Mouse (Mus musculus): Measurements from ENCODE around the gene Hoxa3. TPM values are rescaled to one million over a fixed set of nuclear protein-coding genes. Genes with fewer than 3 reads are reported as not detected.

Gene Hoxa3
- polyA plus RNA-seq (2014; fragmentation: Nextera tagmentation; extraction: Ambion mirVana) = 13.3 and 14.2 TPM in 2 replicates

DNA sequence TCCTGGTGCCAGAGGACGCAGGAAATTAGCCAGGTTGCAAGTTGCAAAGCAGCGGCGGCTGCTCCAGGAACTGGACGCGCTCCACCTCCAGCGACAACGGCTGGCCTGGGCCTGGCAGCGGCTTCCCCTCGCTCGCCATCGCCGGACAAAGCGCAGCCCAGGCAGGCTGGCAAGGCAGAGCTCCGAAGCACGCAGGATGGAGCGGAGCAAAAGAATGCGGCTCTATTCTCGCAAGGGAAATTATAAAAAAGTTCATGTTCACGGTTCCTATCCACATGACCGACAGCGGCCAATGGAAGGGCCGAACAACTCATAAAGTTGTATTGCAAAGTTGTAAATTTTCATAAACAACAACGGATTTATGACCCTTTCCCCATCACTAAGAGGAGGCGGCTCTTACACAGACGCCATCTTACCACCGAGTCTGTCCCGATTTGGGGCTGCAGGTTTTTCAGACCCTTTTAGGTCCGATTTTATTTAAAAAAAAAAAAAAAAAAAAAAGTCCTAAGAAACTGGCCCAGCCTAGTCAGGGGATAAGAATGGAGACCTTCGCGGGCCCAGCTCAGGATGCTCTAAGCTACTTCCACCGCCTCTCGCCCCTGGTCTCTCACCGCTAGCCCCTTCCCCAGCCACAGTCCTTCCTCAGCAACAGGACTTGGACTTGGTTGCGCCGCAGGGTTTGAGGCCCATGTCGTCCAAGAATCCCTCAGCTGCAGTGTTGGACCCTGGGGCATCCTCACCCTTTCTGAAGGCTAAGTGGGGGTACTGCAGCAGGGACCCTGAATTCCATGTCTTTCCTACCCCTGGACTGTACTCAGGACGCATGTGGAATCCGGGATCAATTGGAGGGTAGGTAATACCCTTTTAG, at the start of gene Hoxa3, which contains the start of gene Gm28308:
TSS of gene Hoxa3 (minus strand) at position 218 of the 868 bp plus-strand sequence.
TSS of gene Gm28308 (minus strand) at position 221 of the 868 bp plus-strand sequence.
- Histone ChIP-seq H3K4me1 (replicated peaks; ENCODE audit: control insufficient read depth, insufficient read depth, low read length) (peaks cover 9% of the 10 kb centered on the region; the same call in 1 of the 2 replicates), H3K4me2 (replicated peaks; ENCODE audit: low read depth, low read length) (no peak within 1 kb of the TSS; the same call in 1 of the 2 replicates), H3K36me3 (ENCODE audit: control insufficient read depth, insufficient read depth, low read length) (no peaks in the 10 kb centered on the region), H3K27ac (ENCODE audit: low read depth, low read length) (no peak within 1 kb of the TSS), H3K9me3 (ENCODE audit: control insufficient read depth, low read length) (no peaks in the 10 kb centered on the region), H3K27me3 (ENCODE audit: control insufficient read depth, insufficient read depth, low read length) (peaks cover 97% of the 10 kb centered on the region), H3K9ac (ENCODE audit: low read depth, low read length) (no peak within 1 kb of the TSS), H3K4me3 (ENCODE audit: low read depth, low read length) (no peak within 1 kb of the TSS; the same call in 1 of the 2 replicates)
- ATAC-seq (ENCODE audit: low FRiP score) (no peak), DNase-seq (ENCODE audit: low spot score) (no peak)
- WGBS = 2% methylated on average over 38 of the region's 38 CpGs

DNA sequence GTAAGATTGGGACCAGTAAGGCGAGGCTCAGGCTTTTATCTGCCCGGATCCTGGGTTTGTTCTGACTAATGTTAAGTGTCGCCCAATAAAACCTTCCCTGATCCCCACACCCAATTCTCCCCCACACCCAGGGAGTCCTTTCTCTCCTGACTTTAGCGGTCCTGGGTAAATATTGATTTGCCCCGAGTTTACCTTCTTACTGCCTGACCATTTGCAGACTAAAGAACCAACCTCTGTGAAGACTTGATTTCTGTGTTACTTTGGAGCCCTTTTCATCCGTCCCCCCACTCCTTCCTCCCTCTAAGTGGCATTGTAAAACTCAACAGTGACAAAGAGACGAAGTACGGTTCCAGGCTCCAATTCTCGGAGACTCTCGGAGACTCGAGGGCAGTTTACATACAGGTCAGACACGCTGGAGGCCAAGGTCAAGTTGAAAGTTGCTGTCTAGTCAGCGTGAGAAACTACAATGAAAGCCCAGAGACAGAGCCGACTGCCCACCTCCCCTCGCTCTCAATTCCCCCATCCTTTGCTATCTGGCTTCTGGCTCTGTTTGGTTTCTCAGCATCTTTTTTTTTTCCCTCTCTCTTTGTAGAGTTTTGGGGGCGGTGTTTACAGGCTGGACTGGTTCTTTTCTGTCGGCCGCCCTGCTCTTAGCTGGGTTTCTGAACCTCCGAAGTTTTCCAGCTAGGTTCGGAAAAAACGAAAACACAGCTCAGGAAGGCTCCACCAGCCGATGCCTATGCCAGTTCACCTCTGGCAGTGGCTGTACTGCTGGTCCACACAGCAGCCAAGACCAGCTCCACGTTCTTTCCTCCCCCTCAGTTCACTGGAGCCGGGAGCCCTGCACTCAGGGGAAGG, 49.6 kb upstream of the Hoxa3 start:
- Histone ChIP-seq H3K9me3 (ENCODE audit: control insufficient read depth, low read length) (no peaks in the 10 kb centered on the region), H3K9ac (ENCODE audit: low read depth, low read length) (no peak overlapping the region), H3K4me3 (ENCODE audit: low read depth, low read length) (no peak overlapping the region), H3K27ac (ENCODE audit: low read depth, low read length) (no peak overlapping the region), H3K36me3 (ENCODE audit: control insufficient read depth, insufficient read depth, low read length) (no peaks in the 10 kb centered on the region), H3K4me2 (replicated peaks; ENCODE audit: low read depth, low read length) (no peak overlapping the region), H3K27me3 (ENCODE audit: control insufficient read depth, insufficient read depth, low read length) (peaks cover 91% of the 10 kb centered on the region), H3K4me1 (replicated peaks; ENCODE audit: control insufficient read depth, insufficient read depth, low read length) (peaks cover 8% of the 10 kb centered on the region; the same call in 1 of the 2 replicates)
- ATAC-seq (ENCODE audit: low FRiP score) = no peak
- DNase-seq (ENCODE audit: low spot score) = peak; percentile 63
- under 1% methylated on average over 24 of the region's 24 CpGs for WGBS

DNA sequence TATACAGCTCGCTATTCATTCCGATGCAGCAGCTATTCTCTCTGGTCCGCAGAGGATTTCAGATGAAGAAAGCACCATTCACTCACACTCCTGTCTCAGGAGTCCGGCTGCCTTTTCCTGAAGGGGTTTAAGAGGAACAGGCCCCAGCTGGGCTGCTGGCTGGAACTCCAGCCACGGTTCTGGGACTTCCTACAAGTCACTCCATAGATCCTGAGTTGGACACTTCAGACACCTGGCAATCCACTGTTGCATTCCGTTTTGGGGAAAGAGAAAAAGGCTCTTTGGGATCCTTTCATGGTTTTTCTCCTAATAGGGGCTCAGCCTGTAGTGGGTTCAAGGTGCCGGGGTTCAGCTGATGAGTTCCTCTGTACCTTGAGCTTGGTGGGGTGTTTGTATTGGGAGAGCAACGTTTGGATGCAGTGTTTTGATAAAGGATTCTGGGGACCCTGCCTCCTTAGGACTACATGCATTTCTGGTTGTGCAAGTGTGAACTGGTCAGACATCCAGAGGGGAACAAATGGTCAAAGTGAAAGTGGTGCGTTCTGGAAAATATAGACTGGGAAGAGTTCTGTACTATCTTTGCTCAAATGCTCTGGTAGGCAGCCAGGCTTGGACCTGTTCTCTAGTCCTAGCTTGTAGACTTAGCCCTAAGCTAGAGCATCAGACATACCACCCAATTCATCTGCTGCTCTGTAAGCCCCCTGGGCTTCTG, 48.8 kb upstream of the Hoxa3 start:
- Histone ChIP-seq H3K9me3 (ENCODE audit: control insufficient read depth, low read length) (no peaks in the 10 kb centered on the region), H3K4me1 (replicated peaks; ENCODE audit: control insufficient read depth, insufficient read depth, low read length) (peaks cover 8% of the 10 kb centered on the region; the same call in 1 of the 2 replicates), H3K4me2 (replicated peaks; ENCODE audit: low read depth, low read length) (no peak overlapping the region), H3K27ac (ENCODE audit: low read depth, low read length) (no peak overlapping the region), H3K27me3 (ENCODE audit: control insufficient read depth, insufficient read depth, low read length) (peaks cover 93% of the 10 kb centered on the region), H3K9ac (ENCODE audit: low read depth, low read length) (no peak overlapping the region), H3K36me3 (ENCODE audit: control insufficient read depth, insufficient read depth, low read length) (no peaks in the 10 kb centered on the region), H3K4me3 (ENCODE audit: low read depth, low read length) (no peak overlapping the region)
- WGBS = 6% methylated on average over 9 of the region's 9 CpGs
- ATAC-seq (ENCODE audit: low FRiP score) = no peak
- DNase-seq (ENCODE audit: low spot score) = peak; percentile 62

DNA sequence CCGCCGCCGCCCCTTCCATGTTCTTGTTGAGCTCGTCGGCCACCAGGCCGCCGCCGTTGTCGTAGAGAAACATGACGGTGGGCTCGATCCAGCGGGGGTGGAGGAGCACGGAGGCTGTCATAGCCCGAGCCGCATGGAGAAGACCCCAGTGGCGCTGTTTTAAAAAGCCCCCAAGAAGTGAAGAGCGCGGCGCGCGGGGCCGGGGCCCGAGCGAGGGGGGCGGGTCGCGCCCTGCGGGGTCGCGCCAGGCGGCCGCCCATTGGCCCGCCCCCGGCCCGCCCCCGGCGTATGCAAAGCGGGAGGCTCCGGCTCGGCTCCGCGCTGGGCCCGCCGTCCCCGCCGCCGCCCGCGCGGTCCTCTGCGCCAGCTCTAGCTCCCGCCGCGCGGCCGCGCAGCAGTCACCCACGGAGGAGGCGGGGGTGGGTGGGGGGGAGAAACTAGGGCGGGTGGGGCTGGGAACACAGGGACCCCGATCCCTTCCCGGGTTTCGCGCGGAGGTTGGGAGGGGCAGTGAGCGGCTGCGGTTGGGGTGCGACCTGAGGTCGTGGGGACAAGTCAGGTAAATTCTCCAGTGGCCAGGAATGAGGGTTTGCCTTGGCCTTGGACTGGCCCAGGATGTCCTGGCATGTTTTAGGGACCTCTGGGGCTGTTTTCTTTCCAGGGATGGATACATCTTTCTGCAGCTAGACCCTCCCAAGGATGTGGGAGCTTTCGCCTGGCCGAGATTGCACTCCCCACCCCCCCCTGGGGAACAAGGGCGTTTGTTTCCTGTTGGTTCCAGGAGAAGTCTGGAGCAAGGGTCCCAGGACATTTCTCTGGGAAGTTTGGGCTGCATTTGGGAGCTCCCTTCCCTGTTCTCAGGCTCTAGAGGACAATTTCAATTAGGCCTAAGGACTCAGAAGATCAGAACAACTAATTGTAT, 47.8 kb upstream of the Hoxa3 start, which contains the start of gene Hoxa13:
TSS of gene Hoxa13 (minus strand) at position 227 of the 922 bp plus-strand sequence.
- H3K9me3 ChIP-seq (ENCODE audit: control insufficient read depth, low read length) = no peaks in the 10 kb centered on the region
- H3K9ac ChIP-seq (ENCODE audit: low read depth, low read length) = no peak within 1 kb of the TSS
- peak; percentile 64 for DNase-seq (ENCODE audit: low spot score)
- H3K36me3 ChIP-seq (ENCODE audit: control insufficient read depth, insufficient read depth, low read length) = no peaks in the 10 kb centered on the region
- 2% methylated on average over 42 of the region's 72 CpGs for WGBS
- H3K4me1 ChIP-seq (replicated peaks; ENCODE audit: control insufficient read depth, insufficient read depth, low read length) = peaks cover 8% of the 10 kb centered on the region; the same call in 1 of the 2 replicates
- H3K4me2 ChIP-seq (replicated peaks; ENCODE audit: low read depth, low read length) = peak within 1 kb of the TSS; percentile 38
- H3K27me3 ChIP-seq (ENCODE audit: control insufficient read depth, insufficient read depth, low read length) = peaks cover 91% of the 10 kb centered on the region
- peak within 1 kb of the TSS; percentile 21; the same call in 1 of the 2 replicates for H3K4me3 ChIP-seq (ENCODE audit: low read depth, low read length)
- H3K27ac ChIP-seq (ENCODE audit: low read depth, low read length) = no peak within 1 kb of the TSS
- ATAC-seq (ENCODE audit: low FRiP score) = no peak

DNA sequence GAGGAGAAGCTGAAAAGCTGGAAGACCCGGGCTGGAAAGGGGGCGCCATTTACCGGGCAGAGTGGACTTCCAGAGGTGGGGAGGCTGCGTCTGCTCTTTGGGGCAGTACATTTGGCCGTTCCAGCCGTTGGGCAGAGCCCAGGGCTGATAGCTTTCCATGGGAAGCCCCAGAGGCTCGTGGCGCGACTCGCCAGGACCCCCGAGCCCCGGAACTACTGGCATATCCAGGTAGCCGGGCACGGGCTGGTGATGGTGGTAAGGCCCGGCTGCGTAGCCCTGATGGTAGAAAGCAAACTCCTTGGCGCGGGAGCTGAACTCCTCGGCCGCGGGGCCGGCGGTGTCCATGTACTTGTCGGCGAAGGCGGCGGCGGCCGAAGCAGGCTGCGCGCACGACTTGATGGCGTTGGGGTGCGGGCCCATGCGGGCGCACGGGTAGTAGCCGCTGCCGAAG, 46.7 kb upstream of the Hoxa3 start:
- Histone ChIP-seq H3K9me3 (ENCODE audit: control insufficient read depth, low read length) (no peaks in the 10 kb centered on the region), H3K4me1 (replicated peaks; ENCODE audit: control insufficient read depth, insufficient read depth, low read length) (peaks cover 8% of the 10 kb centered on the region; the same call in 1 of the 2 replicates), H3K27me3 (ENCODE audit: control insufficient read depth, insufficient read depth, low read length) (peaks cover 90% of the 10 kb centered on the region), H3K36me3 (ENCODE audit: control insufficient read depth, insufficient read depth, low read length) (no peaks in the 10 kb centered on the region), H3K9ac (ENCODE audit: low read depth, low read length) (no peak overlapping the region), H3K4me3 (ENCODE audit: low read depth, low read length) (peak overlapping the region; percentile 12; the same call in 1 of the 2 replicates), H3K4me2 (replicated peaks; ENCODE audit: low read depth, low read length) (0 out of 2 replicates have a peak overlapping the region, but pooled peaks have one; percentile 11), H3K27ac (ENCODE audit: low read depth, low read length) (no peak overlapping the region)
- WGBS = 2% methylated on average over 36 of the region's 39 CpGs
- no peak for ATAC-seq (ENCODE audit: low FRiP score)
- DNase-seq (ENCODE audit: low spot score) = peak; percentile 69

DNA sequence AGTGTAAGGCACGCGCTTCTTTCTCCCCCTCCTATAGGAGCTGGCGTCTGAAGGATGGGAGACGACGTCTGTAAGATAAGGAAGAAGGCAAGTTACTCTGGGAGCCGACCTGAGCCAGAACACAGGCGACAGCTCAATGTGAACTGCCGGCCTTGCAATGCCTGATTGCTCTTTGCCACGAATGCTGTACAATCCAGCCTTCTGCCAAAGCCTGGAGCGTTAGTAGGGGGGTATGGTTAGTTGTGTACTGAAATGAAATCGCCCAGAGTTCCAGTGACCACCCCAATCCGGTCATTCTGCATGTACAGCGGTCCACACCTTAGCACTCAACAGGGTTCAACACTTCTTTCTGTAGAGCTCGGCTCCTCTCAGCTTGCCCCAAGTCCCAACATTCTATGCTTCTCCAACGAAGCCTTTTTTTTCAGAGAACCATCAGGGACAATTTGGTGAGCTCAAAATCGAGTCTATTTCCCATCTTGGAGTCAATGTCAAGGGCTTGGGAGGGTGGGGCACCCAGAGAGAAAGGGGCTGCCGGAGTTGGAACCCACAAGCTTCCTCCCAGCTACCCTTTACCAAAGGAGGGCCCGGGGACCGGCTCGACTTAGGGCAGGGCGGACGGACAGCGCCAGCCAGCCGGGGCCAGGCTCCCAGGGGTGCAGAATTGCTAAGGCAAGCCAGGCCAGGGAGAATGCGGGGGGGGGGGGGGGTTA, 46.1 kb upstream of the Hoxa3 start:
- Histone ChIP-seq H3K27ac (ENCODE audit: low read depth, low read length) (no peak overlapping the region), H3K27me3 (ENCODE audit: control insufficient read depth, insufficient read depth, low read length) (peaks cover 87% of the 10 kb centered on the region), H3K4me1 (replicated peaks; ENCODE audit: control insufficient read depth, insufficient read depth, low read length) (peaks cover 8% of the 10 kb centered on the region; the same call in 1 of the 2 replicates), H3K36me3 (ENCODE audit: control insufficient read depth, insufficient read depth, low read length) (no peaks in the 10 kb centered on the region), H3K9me3 (ENCODE audit: control insufficient read depth, low read length) (no peaks in the 10 kb centered on the region), H3K9ac (ENCODE audit: low read depth, low read length) (no peak overlapping the region), H3K4me3 (ENCODE audit: low read depth, low read length) (no peak overlapping the region), H3K4me2 (replicated peaks; ENCODE audit: low read depth, low read length) (no peak overlapping the region)
- ATAC-seq (ENCODE audit: low FRiP score) = no peak
- no peak for DNase-seq (ENCODE audit: low spot score)
- 1% methylated on average over 24 of the region's 25 CpGs for WGBS

DNA sequence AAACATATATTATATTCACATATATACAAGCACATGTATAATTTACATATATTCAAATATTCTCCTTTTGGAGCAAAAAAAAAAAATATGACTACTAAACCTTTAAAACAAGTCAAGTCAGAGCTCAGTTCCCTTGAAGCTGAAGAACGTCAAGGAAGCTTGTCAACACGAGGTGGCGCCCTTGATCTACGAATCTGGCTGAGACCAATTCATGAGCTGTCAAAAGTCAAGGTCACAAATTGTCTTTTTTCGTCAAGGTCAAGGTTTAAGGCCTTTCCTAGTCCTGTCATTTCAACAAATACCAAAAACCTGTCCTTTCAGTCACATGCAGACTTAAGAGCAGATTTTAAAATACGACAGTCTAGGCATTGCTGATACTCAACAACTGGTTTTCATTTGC, 43.8 kb upstream of the Hoxa3 start:
- DNase-seq (ENCODE audit: low spot score) (peak; percentile 91), ATAC-seq (ENCODE audit: low FRiP score) (no peak)
- Histone ChIP-seq H3K4me2 (replicated peaks; ENCODE audit: low read depth, low read length) (no peak overlapping the region), H3K9me3 (ENCODE audit: control insufficient read depth, low read length) (no peaks in the 10 kb centered on the region), H3K36me3 (ENCODE audit: control insufficient read depth, insufficient read depth, low read length) (no peaks in the 10 kb centered on the region), H3K27ac (ENCODE audit: low read depth, low read length) (no peak overlapping the region), H3K9ac (ENCODE audit: low read depth, low read length) (no peak overlapping the region), H3K27me3 (ENCODE audit: control insufficient read depth, insufficient read depth, low read length) (peaks cover 86% of the 10 kb centered on the region), H3K4me1 (replicated peaks; ENCODE audit: control insufficient read depth, insufficient read depth, low read length) (peaks cover 11% of the 10 kb centered on the region; the same call in 1 of the 2 replicates), H3K4me3 (ENCODE audit: low read depth, low read length) (no peak overlapping the region)
- WGBS = 1% methylated on average over 6 of the region's 6 CpGs
